In genomic region chr1:55904571-55904970, GRCm38 (mm10) we compare ENCODE assay signal across 24 mouse cellular contexts.
"Had no signal": no experiment of that assay in that cellular context is flagged by ENCODE, and none has a peak within 500 bp of the region (broad histone marks: within the 10 kb centered on the region; RNA-seq: fewer than 3 reads in every experiment).

No protein-coding gene starts in this region.

- H3K4me1 ChIP-seq: heart, embryonic 13.5 days; heart, embryonic 15.5 days; hindbrain, embryonic 13.5 days; hindbrain, embryonic 15.5 days; kidney, embryonic 15.5 days; limb, embryonic 10.5 days; limb, embryonic 12.5 days; liver, embryonic 13.5 days had no signal

- ATAC-seq: hindbrain, postnatal 0 days; intestine, embryonic 16.5 days had no signal

- H3K9ac ChIP-seq: heart, embryonic 13.5 days; heart, embryonic 15.5 days; hindbrain, embryonic 13.5 days; hindbrain, embryonic 15.5 days; kidney, embryonic 15.5 days; limb, embryonic 12.5 days; liver, embryonic 13.5 days had no signal

- H3K27ac ChIP-seq: heart, embryonic 13.5 days; heart, embryonic 15.5 days; hindbrain, embryonic 13.5 days; hindbrain, embryonic 15.5 days; hindbrain, postnatal 0 days; kidney, embryonic 15.5 days; kidney, postnatal 0 days; layer of hippocampus, adult 2 months; left cerebral cortex, adult 2 months; limb, embryonic 10.5 days; limb, embryonic 12.5 days; liver, embryonic 13.5 days had no signal

- DNase-seq: gastrocnemius, postnatal 14 days; gastrocnemius, postnatal 36 days; heart, adult 18-20 months; heart, postnatal 14 days; heart, postnatal 36 days; kidney, adult 11 months; kidney, adult 2 months; kidney, adult 9 months; kidney, postnatal 14 days; kidney, postnatal 36 days; liver; liver, embryonic 13.5 days had no signal

- H3K27me3 ChIP-seq: heart, embryonic 13.5 days; heart, embryonic 15.5 days; hindbrain, embryonic 13.5 days; hindbrain, embryonic 15.5 days; kidney, embryonic 15.5 days; limb, embryonic 12.5 days; liver, embryonic 13.5 days had no signal

- H3K4me3 ChIP-seq: heart, embryonic 13.5 days; heart, embryonic 15.5 days; hindbrain, embryonic 13.5 days; hindbrain, embryonic 15.5 days; kidney, embryonic 15.5 days; layer of hippocampus, adult 2 months; left cerebral cortex, adult 2 months; limb, embryonic 10.5 days; limb, embryonic 12.5 days; liver, embryonic 13.5 days had no signal

- H3K9me3 ChIP-seq: heart, embryonic 15.5 days; limb, embryonic 10.5 days had no signal

- H3K36me3 ChIP-seq: heart, embryonic 13.5 days; heart, embryonic 15.5 days; hindbrain, embryonic 13.5 days; hindbrain, embryonic 15.5 days; kidney, embryonic 15.5 days; limb, embryonic 10.5 days; limb, embryonic 12.5 days; liver, embryonic 13.5 days had no signal
